Mouse (Mus musculus) E14TG2a.4 (cell line): ENCODE data around the gene Vwf.

Experiments
- H3K27me3 ChIP-seq: 2 replicates; pipeline ENCODE4 v1.6.1; 2014; ENCODE audit warnings: low read length, control low read depth; ENCODE audit not compliant: insufficient read depth
- H3K36me3 ChIP-seq: 2 replicates; pipeline ENCODE4 v1.6.1; 2014; ENCODE audit warnings: low read length, control low read depth; ENCODE audit not compliant: insufficient read depth
- H3K4me1 ChIP-seq: replicated peaks from 2 replicates; pipeline ENCODE4 v1.6.1; 2014; ENCODE audit warnings: low read depth, low read length, control low read depth
- H3K4me3 ChIP-seq: replicated peaks from 2 replicates; pipeline ENCODE4 v1.5.1; 2014; ENCODE audit warnings: mild to moderate bottlenecking, low read length
- H3K9me3 ChIP-seq: 2 replicates; pipeline ENCODE4 v1.6.1; 2014; ENCODE audit warnings: low read length, control low read depth
- CTCF ChIP-seq: conservative IDR thresholded peaks from 2 replicates; pipeline ENCODE4 v1.5.1; 2014; ENCODE audit warnings: low read length
- NANOG ChIP-seq: IDR thresholded peaks from 2 replicates; pipeline ENCODE4 v1.6.1; 2014; ENCODE audit warnings: borderline replicate concordance, low read length, mixed read lengths
- POU5F1 ChIP-seq: IDR thresholded peaks from 2 replicates; pipeline ENCODE4 v1.6.1; 2014; ENCODE audit warnings: low read length, borderline replicate concordance

The Vwf gene

DNA sequence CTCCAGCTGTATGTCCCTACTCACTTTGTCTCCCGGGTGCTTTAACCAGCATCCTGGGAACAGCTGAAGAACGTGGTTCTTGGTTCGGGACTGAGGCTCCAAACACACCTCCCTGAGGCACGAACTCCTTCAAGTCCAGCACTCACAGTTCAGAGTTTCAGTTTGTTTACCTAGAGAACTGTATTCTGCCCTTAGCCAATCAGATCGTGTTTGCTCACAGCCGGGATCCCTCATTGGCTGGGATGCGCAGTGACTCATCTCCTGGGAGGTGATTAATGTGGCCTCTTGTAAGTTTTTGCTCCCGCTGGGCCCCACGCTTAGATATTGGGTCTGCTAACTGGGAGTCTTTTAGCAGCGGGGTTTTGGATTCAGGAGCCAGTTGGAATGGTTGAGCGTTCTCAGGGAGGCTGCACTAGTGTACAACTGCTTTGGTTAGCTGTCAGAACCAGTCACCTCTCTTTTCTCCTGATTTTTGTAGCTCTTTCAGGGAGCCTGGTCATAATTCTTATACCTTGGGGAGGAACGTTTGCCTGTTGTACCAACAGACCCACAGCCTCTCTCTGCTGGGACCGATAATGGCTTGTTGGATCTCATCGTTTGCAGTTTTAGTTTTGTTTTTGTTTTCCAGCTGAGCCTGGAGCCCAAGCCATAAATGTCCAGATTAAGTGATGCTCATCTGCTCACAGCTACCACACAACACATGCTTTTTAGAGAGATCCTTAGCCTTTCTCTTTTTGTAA lies 26.8 kb downstream of the Vwf start:
- Histone ChIP-seq H3K36me3 (no peaks in the 10 kb centered on the region), H3K4me1 (peaks cover 56% of the 10 kb centered on the region), H3K27me3 (no peaks in the 10 kb centered on the region), H3K9me3 (no peaks in the 10 kb centered on the region), H3K4me3 (peak overlapping the region; percentile 67)
- TF ChIP-seq POU5F1 (no peak), CTCF (no peak), NANOG (no peak)

DNA sequence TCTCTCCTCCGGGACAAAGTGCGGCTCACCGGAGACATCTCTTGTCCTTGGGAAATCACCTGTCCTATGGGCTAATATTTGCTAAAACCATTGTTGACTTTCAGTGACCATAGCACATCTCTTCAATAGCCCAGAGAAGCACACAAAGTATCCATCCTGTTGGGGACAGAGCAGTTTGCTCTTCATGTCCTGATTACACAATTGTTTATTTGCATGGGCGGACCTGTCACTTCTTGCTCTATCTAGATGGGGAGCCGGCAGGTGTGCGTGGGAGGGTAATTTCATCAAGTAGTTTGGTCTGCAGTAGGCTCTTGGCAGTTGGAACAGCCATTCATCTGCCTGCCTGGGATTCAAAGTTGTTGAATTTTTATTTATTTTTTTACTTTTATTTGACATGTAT lies 28.5 kb downstream of the Vwf start:
- Histone ChIP-seq H3K9me3 (no peaks in the 10 kb centered on the region), H3K4me1 (peaks cover 60% of the 10 kb centered on the region), H3K36me3 (no peaks in the 10 kb centered on the region), H3K27me3 (no peaks in the 10 kb centered on the region), H3K4me3 (no peak overlapping the region)
- TF ChIP-seq POU5F1 (no peak), NANOG (no peak)

DNA sequence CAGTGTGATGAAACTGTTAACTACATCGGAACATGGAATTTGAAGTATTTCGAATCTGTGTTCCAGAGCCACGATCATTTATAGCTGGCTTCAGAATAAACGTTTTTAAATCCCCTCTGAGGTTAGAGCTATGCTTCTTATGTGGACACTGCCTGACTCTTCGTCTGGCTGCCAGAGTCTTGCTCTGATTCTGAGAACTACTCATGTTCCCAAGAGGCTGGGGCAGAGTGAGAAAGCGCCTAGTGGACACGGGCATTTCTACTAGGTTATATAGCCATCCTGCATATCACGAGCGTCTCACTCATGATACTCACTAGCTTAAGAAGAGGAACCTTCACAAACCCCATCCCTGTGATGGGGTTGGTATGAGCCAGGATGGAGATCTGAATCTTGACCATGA lies 30.7 kb downstream of the Vwf start:
- H3K9me3 ChIP-seq: no peaks in the 10 kb centered on the region
- H3K27me3 ChIP-seq: no peaks in the 10 kb centered on the region
- TF ChIP-seq NANOG (no peak), CTCF (no peak), POU5F1 (no peak)
- H3K36me3 ChIP-seq: no peaks in the 10 kb centered on the region
- peaks cover 55% of the 10 kb centered on the region for H3K4me1 ChIP-seq
- H3K4me3 ChIP-seq: no peak overlapping the region

DNA sequence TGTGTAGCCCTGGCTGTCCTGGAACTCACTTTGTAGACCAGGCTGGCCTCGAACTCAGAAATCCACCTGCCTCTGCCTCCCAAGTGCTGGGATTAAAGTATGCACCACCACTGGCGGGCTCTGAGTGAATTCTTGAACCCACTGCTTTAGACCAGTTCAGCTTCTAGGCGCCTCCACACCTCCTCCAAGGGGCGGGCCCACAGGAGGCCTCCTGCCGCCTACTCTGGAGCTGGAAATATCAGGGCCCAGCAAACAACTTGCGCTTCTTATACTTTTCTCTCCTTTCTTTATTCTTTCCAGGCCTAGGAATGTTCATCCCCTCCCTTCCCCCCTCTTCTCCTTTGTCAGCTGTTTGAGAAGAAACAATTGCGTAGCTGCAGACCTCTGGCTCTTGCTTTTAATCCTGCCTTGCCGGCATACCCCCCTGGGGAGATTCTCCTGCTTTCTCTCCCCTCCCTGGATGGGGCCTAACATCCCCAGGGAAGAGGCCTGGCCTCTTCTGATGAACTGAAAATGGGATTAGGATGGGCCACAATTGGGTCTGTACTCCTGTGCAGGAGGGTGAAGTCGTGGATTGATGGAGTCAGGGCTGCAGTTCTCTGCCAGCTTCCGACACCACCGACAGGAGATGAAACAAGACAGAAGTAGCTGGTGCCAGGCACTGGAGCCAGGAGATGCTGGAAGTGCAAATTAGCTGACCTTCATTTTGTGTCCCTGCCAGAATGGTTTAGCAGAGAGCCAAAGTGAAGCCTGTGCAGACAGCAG lies 31.5 kb downstream of the Vwf start:
- H3K9me3 ChIP-seq: no peaks in the 10 kb centered on the region
- TF ChIP-seq CTCF (no peak), POU5F1 (no peak), NANOG (no peak)
- H3K4me3 ChIP-seq: peak overlapping the region; percentile 35
- no peaks in the 10 kb centered on the region for H3K36me3 ChIP-seq
- peaks cover 55% of the 10 kb centered on the region for H3K4me1 ChIP-seq
- no peaks in the 10 kb centered on the region for H3K27me3 ChIP-seq

DNA sequence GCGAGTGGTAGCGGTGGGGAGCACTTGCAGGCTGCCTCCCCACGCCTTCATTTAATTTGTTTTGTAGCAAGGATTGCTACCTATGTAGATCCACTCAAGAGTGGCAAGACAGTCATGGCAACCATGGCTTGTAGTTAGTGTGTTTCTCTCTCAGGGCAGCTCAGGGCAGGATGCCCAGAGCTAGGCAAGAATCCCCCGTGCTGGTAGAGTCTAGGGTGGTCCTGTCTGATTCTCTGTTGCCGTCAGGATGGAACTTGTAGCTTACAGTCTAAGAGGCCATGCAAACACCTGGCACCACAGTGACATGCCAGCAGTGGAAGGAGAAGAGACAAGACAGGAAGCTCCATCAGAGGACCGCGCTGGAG lies 32.1 kb downstream of the Vwf start:
- no peaks in the 10 kb centered on the region for H3K27me3 ChIP-seq
- H3K9me3 ChIP-seq: no peaks in the 10 kb centered on the region
- TF ChIP-seq NANOG: no peak
- no peak for TF ChIP-seq CTCF
- no peak for TF ChIP-seq POU5F1
- H3K4me3 ChIP-seq: peak overlapping the region; percentile 35; the same call in 1 of the 2 replicates
- H3K4me1 ChIP-seq: peaks cover 54% of the 10 kb centered on the region
- H3K36me3 ChIP-seq: no peaks in the 10 kb centered on the region

DNA sequence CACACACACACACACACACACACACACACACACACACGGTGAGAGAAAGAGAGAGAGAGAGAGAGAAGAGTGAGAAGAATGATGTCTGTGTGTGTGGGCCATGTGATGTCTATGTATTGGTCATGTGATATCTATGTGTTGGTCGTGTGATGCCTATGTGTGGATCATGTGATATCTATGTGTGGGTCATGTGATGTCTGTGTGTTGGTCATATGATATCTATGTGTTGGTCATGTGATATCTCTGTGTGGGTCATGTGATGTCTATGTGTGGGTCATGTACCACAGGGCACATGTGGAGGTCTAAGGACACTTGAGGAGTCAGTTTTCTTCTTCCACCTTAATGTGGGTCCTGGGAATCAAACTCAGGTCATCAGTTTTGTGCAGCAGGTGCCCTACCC lies 33.3 kb downstream of the Vwf start:
- H3K4me1 ChIP-seq: peaks cover 58% of the 10 kb centered on the region
- no peaks in the 10 kb centered on the region for H3K27me3 ChIP-seq
- no peaks in the 10 kb centered on the region for H3K9me3 ChIP-seq
- TF ChIP-seq NANOG (no peak), POU5F1 (no peak), CTCF (no peak)
- H3K4me3 ChIP-seq: no peak overlapping the region
- no peaks in the 10 kb centered on the region for H3K36me3 ChIP-seq

DNA sequence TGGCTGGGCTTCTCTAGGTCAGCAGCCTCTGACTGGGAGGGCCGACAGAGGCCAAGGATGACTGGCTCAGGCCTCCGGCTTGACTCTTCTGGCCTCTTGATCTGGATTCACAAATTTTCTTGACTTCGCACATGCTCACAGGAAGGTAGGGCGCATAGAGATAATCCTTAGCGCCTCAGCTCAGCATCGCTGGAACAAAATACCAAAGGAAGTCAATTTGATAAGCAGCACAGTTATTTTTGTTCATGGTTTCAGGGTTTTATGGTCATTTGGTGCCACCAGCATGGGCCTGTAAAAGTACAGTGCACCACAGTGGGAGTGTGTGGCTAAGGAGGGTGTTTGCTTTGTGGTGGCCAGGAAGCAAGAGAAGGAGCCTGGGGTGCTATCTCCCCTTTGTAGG lies 37.1 kb downstream of the Vwf start:
- no peaks in the 10 kb centered on the region for H3K9me3 ChIP-seq
- peaks cover 69% of the 10 kb centered on the region for H3K4me1 ChIP-seq
- H3K36me3 ChIP-seq: no peaks in the 10 kb centered on the region

DNA sequence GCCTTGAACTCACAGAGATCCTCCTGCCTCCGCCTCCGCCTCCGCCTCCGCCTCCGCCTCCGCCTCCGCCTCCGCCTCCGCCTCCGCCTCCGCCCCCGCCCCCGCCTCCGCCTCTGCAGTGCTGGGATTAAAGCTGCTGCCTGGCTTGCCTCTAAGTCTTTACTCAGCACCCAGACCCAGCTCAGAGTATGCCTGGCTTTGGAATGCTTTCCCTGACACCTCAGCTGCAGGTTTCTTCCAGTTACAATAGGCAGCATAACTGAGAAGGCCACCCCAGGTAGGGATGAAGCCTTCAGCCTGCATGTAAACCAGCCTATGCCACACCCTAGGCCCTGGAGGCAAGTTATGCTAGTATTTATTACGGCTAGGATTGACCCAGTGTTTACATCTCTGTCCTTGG lies 37.7 kb downstream of the Vwf start:
- H3K27me3 ChIP-seq: no peaks in the 10 kb centered on the region
- H3K4me1 ChIP-seq: peaks cover 69% of the 10 kb centered on the region
- TF ChIP-seq POU5F1 (no peak), CTCF (no peak), NANOG (no peak)
- H3K9me3 ChIP-seq: no peaks in the 10 kb centered on the region
- peak overlapping the region; percentile 53; the same call in 1 of the 2 replicates for H3K4me3 ChIP-seq
- H3K36me3 ChIP-seq: no peaks in the 10 kb centered on the region

More for the DNA sequence above, 37.1 kb downstream of the Vwf start:
- Histone ChIP-seq H3K27me3 (no peaks in the 10 kb centered on the region), H3K4me3 (no peak overlapping the region)
- TF ChIP-seq NANOG: no peak
- TF ChIP-seq CTCF: no peak
- no peak for TF ChIP-seq POU5F1
